Mouse (Mus musculus): ENCODE measurements around the gene Krtap28-13. TPM values are rescaled to one million over a fixed set of nuclear protein-coding genes. Genes with fewer than 3 reads are reported as not detected.

Krtap28-13 gene
- polyA plus RNA-seq, 1 experiment from 2014 or later = not detected

- no peaks in the 10 kb centered on the region for H3K27me3 ChIP-seq
- ATAC-seq (ENCODE audit: low read depth) = no peak
- DNase-seq = no peak
- no peak within 1 kb of the TSS for H3K9ac ChIP-seq
- H3K27ac ChIP-seq = no peak within 1 kb of the TSS
- H3K4me1 ChIP-seq (replicated peaks) = no peaks in the 10 kb centered on the region
- whole genome bisulfite sequencing (ENCODE audit: insufficient replicate concordance) = 39% methylated on average over 5 of the region's 5 CpGs
- no peak within 1 kb of the TSS for H3K4me3 ChIP-seq (replicated peaks)
- no peaks in the 10 kb centered on the region for H3K9me3 ChIP-seq (replicated peaks)
- no peak within 1 kb of the TSS for H3K4me2 ChIP-seq
- no peaks in the 10 kb centered on the region for H3K36me3 ChIP-seq
Measured at GRCm38 (mm10) chr1:83044882-83045427, 15.8 kb upstream of the Krtap28-13 start, which contains the start of gene Gm47969. Gene Gm47969 (plus strand): TSS chr1:83044932.

- Histone ChIP-seq H3K4me3 (replicated peaks) (no peak overlapping the region), H3K27me3 (no peaks in the 10 kb centered on the region), H3K36me3 (no peaks in the 10 kb centered on the region), H3K9ac (no peak overlapping the region), H3K9me3 (replicated peaks) (no peaks in the 10 kb centered on the region), H3K27ac (no peak overlapping the region), H3K4me2 (no peak overlapping the region), H3K4me1 (replicated peaks) (no peaks in the 10 kb centered on the region)
- ATAC-seq (ENCODE audit: low read depth) = no peak
- no peak for DNase-seq
- WGBS (ENCODE audit: insufficient replicate concordance) = 60% methylated on average over 1 of the region's 1 CpGs
Measured at GRCm38 (mm10) chr1:83058481-83058880, 2.2 kb upstream of the Krtap28-13 start.

- no peaks in the 10 kb centered on the region for H3K36me3 ChIP-seq
- H3K4me2 ChIP-seq = no peak within 1 kb of the TSS
- ATAC-seq (ENCODE audit: low read depth) (no peak), DNase-seq (no peak)
- no peaks in the 10 kb centered on the region for H3K4me1 ChIP-seq (replicated peaks)
- no peaks in the 10 kb centered on the region for H3K9me3 ChIP-seq (replicated peaks)
- H3K27me3 ChIP-seq = no peaks in the 10 kb centered on the region
- H3K27ac ChIP-seq = no peak within 1 kb of the TSS
- 72% methylated on average over 9 of the region's 9 CpGs for WGBS (ENCODE audit: insufficient replicate concordance)
- H3K9ac ChIP-seq = no peak within 1 kb of the TSS
- H3K4me3 ChIP-seq (replicated peaks) = no peak within 1 kb of the TSS
Measured at GRCm38 (mm10) chr1:83059278-83059677, 1.5 kb upstream of the Krtap28-13 start, which contains the start of gene A030005K14Rik. Gene A030005K14Rik (minus strand): TSS chr1:83059378.

GRCm38 (mm10) chr1:83064851-83065250, 4.1 kb downstream of the Krtap28-13 start:
- Histone ChIP-seq H3K4me3 (replicated peaks) (no peak overlapping the region), H3K27me3 (no peaks in the 10 kb centered on the region), H3K27ac (no peak overlapping the region), H3K4me1 (replicated peaks) (no peaks in the 10 kb centered on the region), H3K9me3 (replicated peaks) (no peaks in the 10 kb centered on the region), H3K4me2 (no peak overlapping the region), H3K9ac (no peak overlapping the region), H3K36me3 (no peaks in the 10 kb centered on the region)
- DNase-seq (no peak), ATAC-seq (ENCODE audit: low read depth) (no peak)
- WGBS (ENCODE audit: insufficient replicate concordance) = 14% methylated on average over 3 of the region's 3 CpGs

- H3K9me3 ChIP-seq (replicated peaks) = no peaks in the 10 kb centered on the region
- ATAC-seq (ENCODE audit: low read depth) = no peak
- DNase-seq = no peak
- H3K36me3 ChIP-seq = no peaks in the 10 kb centered on the region
- no peak overlapping the region for H3K4me2 ChIP-seq
- H3K9ac ChIP-seq = no peak overlapping the region
- H3K27me3 ChIP-seq = no peaks in the 10 kb centered on the region
- no peak overlapping the region for H3K4me3 ChIP-seq (replicated peaks)
- H3K4me1 ChIP-seq (replicated peaks) = no peaks in the 10 kb centered on the region
- no peak overlapping the region for H3K27ac ChIP-seq
- 81% methylated on average over 4 of the region's 4 CpGs for WGBS (ENCODE audit: insufficient replicate concordance)
Measured at GRCm38 (mm10) chr1:83066577-83066976, 5.8 kb downstream of the Krtap28-13 start.

GRCm38 (mm10) chr1:83067205-83067604, 6.5 kb downstream of the Krtap28-13 start:
- H3K4me1 ChIP-seq (replicated peaks) = no peaks in the 10 kb centered on the region
- H3K4me2 ChIP-seq = no peak overlapping the region
- no peak for DNase-seq
- H3K4me3 ChIP-seq (replicated peaks) = no peak overlapping the region
- H3K9me3 ChIP-seq (replicated peaks) = no peaks in the 10 kb centered on the region
- no peaks in the 10 kb centered on the region for H3K36me3 ChIP-seq
- no peak overlapping the region for H3K27ac ChIP-seq
- no peak overlapping the region for H3K9ac ChIP-seq
- H3K27me3 ChIP-seq = no peaks in the 10 kb centered on the region
- no peak for ATAC-seq (ENCODE audit: low read depth)
- WGBS (ENCODE audit: insufficient replicate concordance) = 76% methylated on average over 10 of the region's 10 CpGs

- H3K4me3 ChIP-seq (replicated peaks) = no peak overlapping the region
- H3K9me3 ChIP-seq (replicated peaks) = no peaks in the 10 kb centered on the region
- H3K27ac ChIP-seq = no peak overlapping the region
- DNase-seq (no peak), ATAC-seq (ENCODE audit: low read depth) (no peak)
- no peak overlapping the region for H3K9ac ChIP-seq
- 32% methylated on average over 15 of the region's 15 CpGs for WGBS (ENCODE audit: insufficient replicate concordance)
- no peaks in the 10 kb centered on the region for H3K36me3 ChIP-seq
- no peak overlapping the region for H3K4me2 ChIP-seq
- no peaks in the 10 kb centered on the region for H3K27me3 ChIP-seq
- H3K4me1 ChIP-seq (replicated peaks) = no peaks in the 10 kb centered on the region
Measured at GRCm38 (mm10) chr1:83075526-83076189, 14.9 kb downstream of the Krtap28-13 start.

- no peak for ATAC-seq (ENCODE audit: low read depth)
- Histone ChIP-seq H3K4me1 (replicated peaks) (no peaks in the 10 kb centered on the region), H3K27ac (no peak overlapping the region), H3K4me2 (no peak overlapping the region), H3K27me3 (no peaks in the 10 kb centered on the region), H3K36me3 (no peaks in the 10 kb centered on the region), H3K9me3 (replicated peaks) (no peaks in the 10 kb centered on the region), H3K4me3 (replicated peaks) (no peak overlapping the region), H3K9ac (no peak overlapping the region)
- peak; percentile 8 for DNase-seq
- WGBS (ENCODE audit: insufficient replicate concordance) = 46% methylated on average over 11 of the region's 11 CpGs
Measured at GRCm38 (mm10) chr1:83076190-83076917, 15.6 kb downstream of the Krtap28-13 start.

GRCm38 (mm10) chr1:83077016-83077415, 16.3 kb downstream of the Krtap28-13 start:
- no peaks in the 10 kb centered on the region for H3K27me3 ChIP-seq
- 40% methylated on average over 6 of the region's 6 CpGs for WGBS (ENCODE audit: insufficient replicate concordance)
- H3K4me2 ChIP-seq = no peak overlapping the region
- no peak overlapping the region for H3K4me3 ChIP-seq (replicated peaks)
- no peaks in the 10 kb centered on the region for H3K9me3 ChIP-seq (replicated peaks)
- ATAC-seq (ENCODE audit: low read depth) = no peak
- H3K9ac ChIP-seq = no peak overlapping the region
- no peak overlapping the region for H3K27ac ChIP-seq
- H3K36me3 ChIP-seq = no peaks in the 10 kb centered on the region
- DNase-seq = no peak
- H3K4me1 ChIP-seq (replicated peaks) = no peaks in the 10 kb centered on the region

- ATAC-seq (ENCODE audit: low read depth) (no peak), DNase-seq (no peak)
- no peaks in the 10 kb centered on the region for H3K27me3 ChIP-seq
- H3K27ac ChIP-seq = no peak overlapping the region
- no peaks in the 10 kb centered on the region for H3K36me3 ChIP-seq
- no peak overlapping the region for H3K9ac ChIP-seq
- H3K4me3 ChIP-seq (replicated peaks) = no peak overlapping the region
- H3K4me1 ChIP-seq (replicated peaks) = no peaks in the 10 kb centered on the region
- WGBS (ENCODE audit: insufficient replicate concordance) = 59% methylated on average over 2 of the region's 2 CpGs
- H3K4me2 ChIP-seq = no peak overlapping the region
- H3K9me3 ChIP-seq (replicated peaks) = no peaks in the 10 kb centered on the region
Measured at GRCm38 (mm10) chr1:83084790-83085189, 24.1 kb downstream of the Krtap28-13 start.

- ATAC-seq (ENCODE audit: low read depth) (no peak), DNase-seq (no peak)
- Histone ChIP-seq H3K4me1 (replicated peaks) (no peaks in the 10 kb centered on the region), H3K4me2 (no peak overlapping the region), H3K27ac (no peak overlapping the region), H3K36me3 (no peaks in the 10 kb centered on the region), H3K9ac (no peak overlapping the region), H3K27me3 (no peaks in the 10 kb centered on the region), H3K4me3 (replicated peaks) (no peak overlapping the region), H3K9me3 (replicated peaks) (no peaks in the 10 kb centered on the region)
- WGBS (ENCODE audit: insufficient replicate concordance) = 47% methylated on average over 3 of the region's 3 CpGs
Measured at GRCm38 (mm10) chr1:83091268-83091667, 30.5 kb downstream of the Krtap28-13 start.

Data from liver, embryonic 13.5 days (tissue).